Mouse (Mus musculus) ES-E14 (cell line): ENCODE results near the gene Mkks.

Experiments used
- CHD2 ChIP-seq: IDR thresholded peaks from 2 replicates; pipeline ENCODE4 v1.6.1; 2014; ENCODE audit warnings: mild to moderate bottlenecking, low read depth, low read length, inconsistent platforms
- ZC3H11A ChIP-seq: IDR thresholded peaks from 2 replicates; pipeline ENCODE4 v1.6.1; 2012; ENCODE audit warnings: low read depth, mild to moderate bottlenecking, inconsistent platforms, low read length, borderline replicate concordance

- TF ChIP-seq CHD2 (no peak), ZC3H11A (no peak)
Measured at GRCm38 (mm10) chr2:136914334-136914902, 23.2 kb upstream of the Mkks start.
